Mouse (Mus musculus) liver, adult 2 months (tissue): ENCODE measurements at regions not wholly inside any gene's neighbourhood (a gene's known extent, or its start where the extent isn't known, plus 50 kb on each side); places are given as distances from the start of the nearest gene placed in this dataset.

Experiments
- CTCF ChIP-seq: fragments of 200-500 bp; IDR thresholded peaks from 2 replicates; pipeline ENCODE4 v1.5.1; 2011; ENCODE audit warnings: low read depth, low read length, control low read depth
- POLR2A ChIP-seq: fragments of 200-500 bp; IDR thresholded peaks from 2 replicates; pipeline ENCODE4 v1.6.1; 2011; ENCODE audit warnings: low read length, control low read depth; ENCODE audit not compliant: insufficient read depth; ENCODE audit errors: extremely low read depth

GRCm38 (mm10) chr14:25266846-25267245 is 192.1 kb upstream of the Zmiz1 start:
- TF ChIP-seq CTCF (no peak), POLR2A (no peak)
